Mouse (Mus musculus): ENCODE data around the gene Pik3r5.
A peak's percentile ranks its signal among the peaks of the same experiment; 100 is the strongest.

The Pik3r5 gene

GRCm38 (mm10) chr11:68401428-68401827 is 30.5 kb upstream of the Pik3r5 start:
- no peak for DNase-seq

GRCm38 (mm10) chr11:68404185-68404584 is 27.7 kb upstream of the Pik3r5 start:
- DNase-seq, result peak in 1 of 2 experiments; percentile 54

- no peak for DNase-seq
These were observed 26.3 kb upstream of the Pik3r5 start for GRCm38 (mm10) chr11:68405576-68405975.

GRCm38 (mm10) chr11:68407266-68407926 is 24.5 kb upstream of the Pik3r5 start:
- no peak for DNase-seq

GRCm38 (mm10) chr11:68408127-68408526 is 23.8 kb upstream of the Pik3r5 start:
- DNase-seq, result peak; percentile 76 to 86

GRCm38 (mm10) chr11:68417001-68417400 is 14.9 kb upstream of the Pik3r5 start:
- DNase-seq, result no peak

GRCm38 (mm10) chr11:68417831-68418230 is 14.1 kb upstream of the Pik3r5 start:
- DNase-seq, result peak in 1 of 2 experiments; percentile 45

GRCm38 (mm10) chr11:68425492-68426315 is 6.2 kb upstream of the Pik3r5 start:
- no peak for DNase-seq

GRCm38 (mm10) chr11:68427083-68427570 is 4.8 kb upstream of the Pik3r5 start:
- DNase-seq, result no peak

GRCm38 (mm10) chr11:68430662-68431061 is 1.3 kb upstream of the Pik3r5 start:
- DNase-seq, result no peak

- DNase-seq, result no peak
These were observed 570 bp downstream of the Pik3r5 start for GRCm38 (mm10) chr11:68432361-68433021.

- DNase-seq, result no peak
These were observed 1.6 kb downstream of the Pik3r5 start for GRCm38 (mm10) chr11:68433534-68433933.

GRCm38 (mm10) chr11:68434697-68435096 is 2.8 kb downstream of the Pik3r5 start:
- DNase-seq, result no peak

- no peak for DNase-seq
These were observed 3.7 kb downstream of the Pik3r5 start for GRCm38 (mm10) chr11:68435601-68436000.

GRCm38 (mm10) chr11:68436376-68436775 is 4.5 kb downstream of the Pik3r5 start:
- DNase-seq, result no peak

GRCm38 (mm10) chr11:68440100-68440499 is 8.2 kb downstream of the Pik3r5 start:
- no peak for DNase-seq

GRCm38 (mm10) chr11:68440965-68441364 is 9.0 kb downstream of the Pik3r5 start:
- DNase-seq, result no peak

GRCm38 (mm10) chr11:68442346-68442745 is 10.4 kb downstream of the Pik3r5 start:
- DNase-seq, result no peak

GRCm38 (mm10) chr11:68442983-68443638 is 11.2 kb downstream of the Pik3r5 start:
- DNase-seq, result no peak

GRCm38 (mm10) chr11:68445901-68446300 is 14.0 kb downstream of the Pik3r5 start:
- no peak for DNase-seq

- DNase-seq, result no peak
These were observed 14.6 kb downstream of the Pik3r5 start for GRCm38 (mm10) chr11:68446547-68446946.

- no peak for DNase-seq
These were observed 15.3 kb downstream of the Pik3r5 start for GRCm38 (mm10) chr11:68447242-68447641.

GRCm38 (mm10) chr11:68448356-68448755 is 16.4 kb downstream of the Pik3r5 start:
- DNase-seq, result no peak

Measured in kidney, postnatal 36 days (tissue).